Mouse (Mus musculus) heart, postnatal 36 days (tissue): ENCODE results near the gene Gm14296. TPM values are rescaled to one million over a fixed set of nuclear protein-coding genes. Genes with fewer than 3 reads are reported as not detected.
"Not testable (repeated sequence)": the region's sequence is repeated elsewhere in the genome, so short reads cannot be mapped to it uniquely, and the experiment has no call there.

ENCODE experiments used
- DNase-seq, 2 experiments: peaks; one replicate each; pipeline ENCODE4 v3.0.0; 2021 to 2022
- intact Hi-C: fragments of 180-260 bp; cut with DNase I; formaldehyde crosslinking; loops from one replicate; pipeline ENCODE4 v1.15.1; 2025
- total RNA-seq, 2 experiments: library from RNA; stranded (reverse); gene quantifications; 2 replicates each; pipeline ENCODE4 v1.2.3; 2021

The Gm14296 gene
- total RNA-seq, result 1 to 10 TPM; 2.7 to 3.5 TPM

GRCm38 (mm10) chr2:176927709-176928108 is at the start of gene Gm14296:
Gm14296 (minus strand) TSS chr2:176927809.
- DNase-seq, intact Hi-C loops: not testable (repeated sequence)

- DNase-seq, intact Hi-C loops: not testable (repeated sequence)
Measured at GRCm38 (mm10) chr2:176905464-176905863, 22.1 kb downstream of the Gm14296 start.

Other genes with a start within 250 kb of the Gm14296 start
- 1 to 10 TPM; 7.6 to 8.4 TPM for gene Gm14305, start 219.5 kb downstream of the Gm14296 start, total RNA-seq
- gene Gm14295, start 129.2 kb downstream of the Gm14296 start, total RNA-seq, result 1 to 10 TPM; 5.0 to 7.3 TPM
- not detected for gene Gm14408, start 96.7 kb downstream of the Gm14296 start, total RNA-seq
- gene Gm14419, start 73.1 kb upstream of the Gm14296 start, total RNA-seq, result 10 to 100 TPM; 50.6 to 70.4 TPM
- under 1 TPM; 0.67 to 0.95 TPM for gene Gm14401, start 146.5 kb upstream of the Gm14296 start, total RNA-seq